Mouse (Mus musculus): ENCODE data around the gene Rnf135.

GRCm38 (mm10) chr11:80210321-80210720 lies 26.7 kb downstream of the Rnf135 start:
- no peak for TF ChIP-seq GATA1 (IDR thresholded peaks at IDR 0.05; ENCODE audit: borderline replicate concordance, low read length)
- no peak for TF ChIP-seq FLI1 (IDR thresholded peaks at IDR 0.05; ENCODE audit: low read length)
